Mouse (Mus musculus): ENCODE results near the gene Oxgr1. TPM values are rescaled to one million over a fixed set of nuclear protein-coding genes. Genes with fewer than 3 reads are reported as not detected.

Gene Oxgr1
- polyA plus RNA-seq, 1 experiment from 2014 or later = not detected

DNA sequence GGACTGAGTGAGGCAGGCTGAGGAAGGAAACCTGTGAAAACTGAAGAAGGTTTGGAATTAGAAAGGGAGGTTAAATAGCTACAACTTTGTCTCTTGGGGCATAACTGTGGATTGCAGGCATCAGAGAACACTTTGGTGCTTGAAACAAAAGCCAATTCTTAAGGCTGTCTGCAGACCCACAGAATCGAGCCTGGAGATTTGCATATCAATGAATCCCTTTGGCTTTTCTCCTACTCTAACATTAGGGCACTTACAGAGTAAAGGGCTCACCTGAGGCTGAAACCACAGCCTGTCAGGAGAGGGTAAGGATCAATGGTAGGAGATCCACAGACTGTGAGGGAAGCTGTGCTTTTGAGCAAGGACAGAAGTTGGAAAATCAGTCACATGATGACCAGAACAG, 8.8 kb downstream of the Oxgr1 start:
- H3K4me1 ChIP-seq (ENCODE audit: control insufficient read depth, insufficient read depth, low read length) = no peaks in the 10 kb centered on the region; the same call in 1 of the 2 replicates
- no peak for DNase-seq (ENCODE audit: low spot score, missing footprints)
- 7% methylated on average over 1 of the region's 1 CpGs for WGBS
- no peaks in the 10 kb centered on the region for H3K9me3 ChIP-seq (ENCODE audit: control insufficient read depth, low read length)
- no peak overlapping the region for H3K4me3 ChIP-seq (ENCODE audit: low read depth, low read length)
- no peaks in the 10 kb centered on the region for H3K36me3 ChIP-seq (ENCODE audit: control insufficient read depth, insufficient read depth, low read length)
- no peaks in the 10 kb centered on the region for H3K27me3 ChIP-seq (ENCODE audit: control insufficient read depth, insufficient read depth, low read length)
- ATAC-seq (ENCODE audit: low FRiP score) = no peak
- H3K27ac ChIP-seq (ENCODE audit: low read depth, low read length) = no peak overlapping the region
- no peak overlapping the region for H3K4me2 ChIP-seq
- no peak overlapping the region for H3K9ac ChIP-seq (ENCODE audit: low read length)

DNA sequence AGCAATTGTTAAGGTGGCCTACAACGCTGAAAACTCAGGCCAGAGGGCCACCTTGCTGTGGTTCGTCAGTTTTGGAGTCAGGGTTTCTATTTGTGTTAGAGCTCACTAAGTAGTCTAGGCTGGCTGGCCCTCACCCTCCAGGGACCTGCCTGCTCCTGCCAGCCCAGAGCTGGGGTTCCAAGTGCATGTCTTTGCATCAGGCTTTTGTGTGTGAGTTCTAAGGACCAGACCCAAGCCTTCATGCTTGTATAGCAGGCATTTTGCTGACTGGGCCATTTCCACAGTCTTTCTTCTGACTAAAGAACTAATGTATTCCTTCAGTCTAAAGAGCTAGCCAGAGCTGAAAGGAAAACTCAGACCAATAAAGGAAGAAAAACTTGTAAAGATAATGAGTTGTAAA, 22.3 kb downstream of the Oxgr1 start:
- Histone ChIP-seq H3K36me3 (ENCODE audit: control insufficient read depth, insufficient read depth, low read length) (no peaks in the 10 kb centered on the region), H3K4me2 (no peak overlapping the region), H3K4me1 (ENCODE audit: control insufficient read depth, insufficient read depth, low read length) (no peaks in the 10 kb centered on the region), H3K27ac (ENCODE audit: low read depth, low read length) (no peak overlapping the region), H3K9ac (ENCODE audit: low read length) (no peak overlapping the region), H3K4me3 (ENCODE audit: low read depth, low read length) (no peak overlapping the region), H3K9me3 (ENCODE audit: control insufficient read depth, low read length) (no peaks in the 10 kb centered on the region), H3K27me3 (ENCODE audit: control insufficient read depth, insufficient read depth, low read length) (no peaks in the 10 kb centered on the region)
- no peak for ATAC-seq (ENCODE audit: low FRiP score)
- DNase-seq (ENCODE audit: low spot score, missing footprints) = no peak
- WGBS = 95% methylated on average over 2 of the region's 2 CpGs

DNA sequence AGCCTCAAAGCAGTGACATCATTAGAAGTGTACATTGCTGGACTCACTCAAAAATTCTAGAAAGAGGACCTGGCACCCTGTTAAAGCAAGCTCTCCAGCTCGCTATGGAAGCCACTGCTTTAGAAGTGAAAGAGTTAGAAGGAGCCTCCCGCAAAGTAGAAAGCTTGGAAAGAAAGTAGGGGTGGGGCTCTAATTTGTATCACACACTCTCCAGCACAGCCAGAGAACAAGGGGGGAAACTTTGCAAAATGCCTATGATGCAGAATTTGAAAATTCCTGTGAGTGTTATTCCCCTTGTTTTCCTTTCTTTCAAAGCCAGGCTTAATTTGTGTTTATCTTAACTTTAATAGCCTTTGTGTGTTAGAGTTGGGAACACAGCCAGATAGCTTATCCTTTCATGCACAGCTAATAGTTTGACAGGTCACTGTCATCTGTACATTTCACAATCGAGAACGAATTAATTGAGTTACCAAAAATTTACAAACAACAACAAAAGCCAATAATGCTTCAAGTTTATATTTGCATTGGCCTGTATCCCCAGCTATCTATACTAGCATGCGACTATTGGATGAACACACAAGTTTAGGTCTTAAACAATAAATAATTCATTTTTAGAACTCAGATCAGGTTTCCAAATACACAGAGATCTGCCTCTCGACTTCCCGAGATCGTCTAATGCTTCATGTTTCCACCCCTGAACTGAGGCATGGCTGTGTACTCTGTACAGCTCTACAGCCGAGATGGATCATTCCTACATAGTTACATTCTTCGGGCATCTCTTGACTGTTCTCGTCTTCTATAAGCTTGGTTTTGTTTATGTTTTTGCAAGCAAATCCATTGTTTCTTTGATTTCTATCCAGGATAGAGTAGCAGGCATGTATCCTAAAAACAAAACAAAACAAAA, 32.0 kb downstream of the Oxgr1 start:
- ATAC-seq (ENCODE audit: low FRiP score) = no peak

DNA sequence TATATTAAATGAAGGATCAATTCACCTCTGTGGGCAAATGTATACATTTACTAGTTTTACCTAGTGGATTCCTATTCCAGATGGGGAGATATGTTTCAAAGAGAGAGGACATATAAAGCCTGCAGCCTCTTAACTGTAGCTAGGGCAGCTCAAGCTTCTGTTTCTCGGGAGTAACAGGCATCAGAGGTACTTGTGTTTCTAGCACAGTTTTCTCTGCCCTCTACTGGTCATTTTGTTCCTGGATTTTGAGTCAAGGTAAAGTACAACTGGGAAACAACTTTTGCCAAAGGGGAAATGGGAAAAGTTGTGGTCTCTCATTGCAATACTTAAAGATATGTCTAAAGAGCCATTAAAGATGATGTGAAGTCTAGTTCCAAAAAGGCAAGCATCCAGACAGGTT, 37.1 kb downstream of the Oxgr1 start:
- Histone ChIP-seq H3K27ac (ENCODE audit: low read depth, low read length) (no peak overlapping the region), H3K27me3 (ENCODE audit: control insufficient read depth, insufficient read depth, low read length) (no peaks in the 10 kb centered on the region), H3K9me3 (ENCODE audit: control insufficient read depth, low read length) (no peaks in the 10 kb centered on the region), H3K9ac (ENCODE audit: low read length) (no peak overlapping the region), H3K4me2 (no peak overlapping the region), H3K36me3 (ENCODE audit: control insufficient read depth, insufficient read depth, low read length) (no peaks in the 10 kb centered on the region), H3K4me1 (ENCODE audit: control insufficient read depth, insufficient read depth, low read length) (no peaks in the 10 kb centered on the region), H3K4me3 (ENCODE audit: low read depth, low read length) (no peak overlapping the region)
- ATAC-seq (ENCODE audit: low FRiP score) = no peak
- WGBS = 31% methylated on average over 1 of the region's 1 CpGs
- no peak for DNase-seq (ENCODE audit: low spot score, missing footprints)

More for the DNA sequence above, 32.0 kb downstream of the Oxgr1 start:
- 83% methylated on average over 11 of the region's 11 CpGs for WGBS
- Histone ChIP-seq H3K4me2 (no peak overlapping the region), H3K9me3 (ENCODE audit: control insufficient read depth, low read length) (no peaks in the 10 kb centered on the region), H3K27ac (ENCODE audit: low read depth, low read length) (no peak overlapping the region), H3K27me3 (ENCODE audit: control insufficient read depth, insufficient read depth, low read length) (no peaks in the 10 kb centered on the region), H3K4me1 (ENCODE audit: control insufficient read depth, insufficient read depth, low read length) (no peaks in the 10 kb centered on the region), H3K9ac (ENCODE audit: low read length) (no peak overlapping the region), H3K4me3 (ENCODE audit: low read depth, low read length) (no peak overlapping the region), H3K36me3 (ENCODE audit: control insufficient read depth, insufficient read depth, low read length) (no peaks in the 10 kb centered on the region)
- no peak for DNase-seq (ENCODE audit: low spot score, missing footprints)

DNA sequence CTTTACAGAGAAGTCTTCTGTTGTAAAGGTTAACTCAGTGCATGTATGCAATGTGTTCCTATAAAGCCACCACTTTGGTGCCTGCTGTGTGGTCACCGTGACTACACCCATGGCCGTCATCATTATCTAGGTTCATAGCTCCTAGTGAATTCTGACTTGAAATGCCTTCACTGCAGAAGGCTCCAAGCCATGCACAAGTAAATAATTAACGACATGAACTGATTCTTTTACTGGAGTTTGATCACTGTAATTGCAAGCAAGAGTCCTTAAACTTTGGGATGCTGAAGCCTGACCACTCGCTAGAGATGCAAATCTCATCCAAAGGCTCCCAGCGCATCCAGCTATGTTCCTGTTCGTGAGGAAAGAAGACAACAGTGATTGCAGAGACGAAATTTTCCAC, 38.6 kb downstream of the Oxgr1 start:
- H3K27me3 ChIP-seq (ENCODE audit: control insufficient read depth, insufficient read depth, low read length) = no peaks in the 10 kb centered on the region
- no peaks in the 10 kb centered on the region for H3K36me3 ChIP-seq (ENCODE audit: control insufficient read depth, insufficient read depth, low read length)
- no peak overlapping the region for H3K9ac ChIP-seq (ENCODE audit: low read length)
- 87% methylated on average over 7 of the region's 7 CpGs for WGBS
- no peak overlapping the region for H3K4me2 ChIP-seq
- no peak overlapping the region for H3K4me3 ChIP-seq (ENCODE audit: low read depth, low read length)
- no peak overlapping the region for H3K27ac ChIP-seq (ENCODE audit: low read depth, low read length)
- DNase-seq (ENCODE audit: low spot score, missing footprints) (no peak), ATAC-seq (ENCODE audit: low FRiP score) (no peak)
- no peaks in the 10 kb centered on the region for H3K4me1 ChIP-seq (ENCODE audit: control insufficient read depth, insufficient read depth, low read length)
- H3K9me3 ChIP-seq (ENCODE audit: control insufficient read depth, low read length) = no peaks in the 10 kb centered on the region

DNA sequence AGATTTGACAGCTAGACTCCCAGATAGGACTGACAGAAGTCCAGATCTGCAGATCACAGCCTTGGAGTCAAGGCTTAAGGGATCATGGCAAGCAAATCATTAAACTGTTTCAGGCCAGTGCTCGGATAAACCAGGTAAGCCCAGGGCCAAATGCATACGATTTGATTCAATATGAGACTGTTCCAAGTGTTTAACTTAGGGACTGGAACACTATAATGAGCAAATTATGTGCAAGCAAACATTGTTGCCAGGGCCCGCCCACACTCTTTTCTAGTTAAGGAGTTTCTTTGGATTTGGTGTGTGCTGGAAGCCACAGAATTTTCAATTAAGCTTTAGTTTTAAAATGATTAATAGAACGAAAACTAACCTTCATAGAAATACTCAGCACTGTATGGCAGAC, 39.6 kb downstream of the Oxgr1 start:
- Histone ChIP-seq H3K4me3 (ENCODE audit: low read depth, low read length) (no peak overlapping the region), H3K27me3 (ENCODE audit: control insufficient read depth, insufficient read depth, low read length) (no peaks in the 10 kb centered on the region), H3K9ac (ENCODE audit: low read length) (no peak overlapping the region), H3K4me2 (no peak overlapping the region), H3K36me3 (ENCODE audit: control insufficient read depth, insufficient read depth, low read length) (no peaks in the 10 kb centered on the region), H3K9me3 (ENCODE audit: control insufficient read depth, low read length) (no peaks in the 10 kb centered on the region), H3K27ac (ENCODE audit: low read depth, low read length) (no peak overlapping the region), H3K4me1 (ENCODE audit: control insufficient read depth, insufficient read depth, low read length) (no peaks in the 10 kb centered on the region)
- DNase-seq (ENCODE audit: low spot score, missing footprints) (no peak), ATAC-seq (ENCODE audit: low FRiP score) (no peak)
- WGBS = 79% methylated on average over 4 of the region's 4 CpGs

DNA sequence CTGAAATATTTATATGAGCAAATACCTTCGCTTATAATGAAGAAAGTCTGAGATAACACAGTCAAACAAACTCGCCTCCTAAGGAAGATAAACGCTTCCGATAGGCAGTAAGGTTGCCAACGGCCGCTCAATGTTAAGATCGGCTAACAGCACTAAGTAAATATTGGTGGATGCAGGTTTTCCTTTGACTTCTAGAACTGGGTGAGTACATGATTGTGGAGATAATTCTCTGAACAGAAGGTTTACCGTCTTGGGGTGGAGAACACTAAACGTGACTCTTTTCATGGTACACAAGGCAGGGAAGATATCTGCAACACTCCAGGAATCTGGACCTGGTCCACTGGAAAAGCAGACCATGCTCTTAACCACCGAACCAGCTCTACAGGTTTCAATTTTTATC, 52.6 kb downstream of the Oxgr1 start:
- WGBS = 92% methylated on average over 10 of the region's 10 CpGs
- DNase-seq (ENCODE audit: low spot score, missing footprints) = no peak
- H3K36me3 ChIP-seq (ENCODE audit: control insufficient read depth, insufficient read depth, low read length) = no peaks in the 10 kb centered on the region

DNA sequence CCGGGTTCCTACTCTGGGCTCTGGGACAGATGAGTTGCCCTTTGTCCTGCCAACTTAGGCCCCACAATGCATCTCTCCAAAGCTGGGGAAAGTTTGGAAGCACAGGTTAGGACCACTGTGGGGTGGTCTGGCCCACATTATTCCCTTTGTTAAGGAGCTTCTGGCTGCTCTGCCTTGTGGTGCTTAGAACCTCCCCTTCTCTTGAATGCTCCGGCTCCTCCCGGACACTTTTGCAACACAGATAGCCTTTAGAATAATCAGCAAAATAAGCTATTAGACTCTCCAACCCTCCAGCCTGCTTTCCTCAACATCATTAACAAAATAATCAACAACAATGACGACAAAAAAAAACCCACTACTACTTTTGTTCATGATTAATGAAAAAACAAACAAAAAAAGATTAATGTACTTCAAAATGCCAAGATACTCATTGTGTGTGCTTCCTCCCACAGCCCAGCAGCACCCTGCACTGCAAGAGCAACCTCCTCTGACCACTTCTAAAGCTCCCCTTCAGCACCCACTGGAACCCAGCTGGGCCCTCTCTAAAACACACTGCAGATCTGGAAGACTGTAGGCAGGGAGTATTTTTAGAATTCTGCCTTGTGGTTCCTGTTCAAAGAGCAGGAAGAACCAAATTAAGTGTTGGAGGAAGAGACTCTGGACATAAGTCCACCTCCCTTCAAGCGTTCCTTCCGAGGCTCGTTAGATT, 53.1 kb downstream of the Oxgr1 start:
- H3K4me2 ChIP-seq = no peak overlapping the region
- H3K9ac ChIP-seq (ENCODE audit: low read length) = no peak overlapping the region
- H3K36me3 ChIP-seq (ENCODE audit: control insufficient read depth, insufficient read depth, low read length) = no peaks in the 10 kb centered on the region
- H3K4me3 ChIP-seq (ENCODE audit: low read depth, low read length) = no peak overlapping the region
- H3K4me1 ChIP-seq (ENCODE audit: control insufficient read depth, insufficient read depth, low read length) = no peaks in the 10 kb centered on the region
- WGBS = 86% methylated on average over 7 of the region's 7 CpGs
- no peak overlapping the region for H3K27ac ChIP-seq (ENCODE audit: low read depth, low read length)
- ATAC-seq (ENCODE audit: low FRiP score) = no peak
- no peak for DNase-seq (ENCODE audit: low spot score, missing footprints)
- H3K27me3 ChIP-seq (ENCODE audit: control insufficient read depth, insufficient read depth, low read length) = no peaks in the 10 kb centered on the region
- H3K9me3 ChIP-seq (ENCODE audit: control insufficient read depth, low read length) = no peaks in the 10 kb centered on the region

More for the DNA sequence above, 52.6 kb downstream of the Oxgr1 start:
- no peak overlapping the region for H3K4me2 ChIP-seq
- no peak for ATAC-seq (ENCODE audit: low FRiP score)
- no peaks in the 10 kb centered on the region for H3K27me3 ChIP-seq (ENCODE audit: control insufficient read depth, insufficient read depth, low read length)
- no peak overlapping the region for H3K27ac ChIP-seq (ENCODE audit: low read depth, low read length)
- H3K9me3 ChIP-seq (ENCODE audit: control insufficient read depth, low read length) = no peaks in the 10 kb centered on the region
- no peaks in the 10 kb centered on the region for H3K4me1 ChIP-seq (ENCODE audit: control insufficient read depth, insufficient read depth, low read length)
- H3K4me3 ChIP-seq (ENCODE audit: low read depth, low read length) = no peak overlapping the region
- no peak overlapping the region for H3K9ac ChIP-seq (ENCODE audit: low read length)

DNA sequence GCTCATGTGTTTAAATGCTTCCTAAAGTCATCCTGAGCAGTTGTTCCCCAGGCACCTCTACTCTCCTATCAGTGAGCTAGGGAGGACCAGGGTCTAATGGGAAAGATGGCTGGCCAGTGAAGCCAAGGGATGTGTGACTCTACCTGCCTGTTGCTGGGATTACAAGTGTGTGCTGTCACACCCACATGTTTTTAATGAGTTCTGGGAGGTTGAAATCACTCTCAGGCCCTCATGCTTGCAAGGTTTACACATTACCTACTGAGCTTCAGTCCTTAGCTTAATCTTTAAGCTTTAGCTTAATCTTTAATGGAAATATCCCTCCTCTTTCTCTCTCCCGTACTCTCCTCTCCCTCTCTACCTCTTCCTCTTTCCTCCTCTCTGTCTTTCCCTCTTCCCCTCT, 55.0 kb downstream of the Oxgr1 start:
- no peaks in the 10 kb centered on the region for H3K9me3 ChIP-seq (ENCODE audit: control insufficient read depth, low read length)
- no peak overlapping the region for H3K4me3 ChIP-seq (ENCODE audit: low read depth, low read length)
- no peaks in the 10 kb centered on the region for H3K4me1 ChIP-seq (ENCODE audit: control insufficient read depth, insufficient read depth, low read length)
- no peaks in the 10 kb centered on the region for H3K36me3 ChIP-seq (ENCODE audit: control insufficient read depth, insufficient read depth, low read length)
- H3K4me2 ChIP-seq = no peak overlapping the region
- H3K27me3 ChIP-seq (ENCODE audit: control insufficient read depth, insufficient read depth, low read length) = no peaks in the 10 kb centered on the region
- H3K27ac ChIP-seq (ENCODE audit: low read depth, low read length) = no peak overlapping the region
- ATAC-seq (ENCODE audit: low FRiP score) = no peak
- 53% methylated on average over 1 of the region's 1 CpGs for WGBS
- no peak overlapping the region for H3K9ac ChIP-seq (ENCODE audit: low read length)
- no peak for DNase-seq (ENCODE audit: low spot score, missing footprints)
